Mouse (Mus musculus) mouse embryonic stem cell (cell line): ENCODE measurements around the gene Kcnmb1.

ENCODE experiments used
- in situ Hi-C, 2 experiments: fragments of 300-500 bp; cut with MboI; formaldehyde crosslinking; loops; 1 replicate in 1 of 2; 3 replicates in 1 of 2; pipeline ENCODE4 v1.14.3; 2019 to 2020; ENCODE audit warnings: low sequenced_read_pairs in 2 of 2, low pct_unique_long_range_greater_than_20kb in 1 of 2, mixed read lengths in 1 of 2; ENCODE audit not compliant: unreplicated experiment in 1 of 2

Gene Kcnmb1

GRCm38 (mm10) chr11:33939456-33940113 lies 23.2 kb upstream of the Kcnmb1 start:
- in situ Hi-C loops: no loop called here

- in situ Hi-C loops: no loop called here
Measured at GRCm38 (mm10) chr11:33943565-33943964, 19.2 kb upstream of the Kcnmb1 start.

- in situ Hi-C loops: no loop called here
Measured at GRCm38 (mm10) chr11:33944067-33944785, 18.6 kb upstream of the Kcnmb1 start.

- in situ Hi-C loops: no loop called here
Measured at GRCm38 (mm10) chr11:33944786-33945328, 18.0 kb upstream of the Kcnmb1 start.

GRCm38 (mm10) chr11:33946501-33946900 lies 16.3 kb upstream of the Kcnmb1 start:
- in situ Hi-C loops: no loop called here

- in situ Hi-C loops: no loop called here
Measured at GRCm38 (mm10) chr11:33951155-33951554, 11.7 kb upstream of the Kcnmb1 start.

GRCm38 (mm10) chr11:33951684-33952625 lies 10.9 kb upstream of the Kcnmb1 start:
- in situ Hi-C loops: no loop called here

- in situ Hi-C loops: no loop called here
Measured at GRCm38 (mm10) chr11:33955982-33956381, 6.8 kb upstream of the Kcnmb1 start.

- in situ Hi-C loops: no loop called here
Measured at GRCm38 (mm10) chr11:33956623-33957022, 6.2 kb upstream of the Kcnmb1 start.

- in situ Hi-C loops: no loop called here
Measured at GRCm38 (mm10) chr11:33957595-33957994, 5.2 kb upstream of the Kcnmb1 start.

- in situ Hi-C loops: no loop called here
Measured at GRCm38 (mm10) chr11:33958713-33959112, 4.1 kb upstream of the Kcnmb1 start.

- in situ Hi-C loops: no loop called here
Measured at GRCm38 (mm10) chr11:33962178-33962577, 635 bp upstream of the Kcnmb1 start.

- in situ Hi-C loops: no loop called here
Measured at GRCm38 (mm10) chr11:33965380-33965779, 2.6 kb downstream of the Kcnmb1 start.

- in situ Hi-C loops: no loop called here
Measured at GRCm38 (mm10) chr11:33967708-33968107, 4.9 kb downstream of the Kcnmb1 start.

- in situ Hi-C loops: no loop called here
Measured at GRCm38 (mm10) chr11:33969199-33969598, 6.4 kb downstream of the Kcnmb1 start.

- in situ Hi-C loops: no loop called here
Measured at GRCm38 (mm10) chr11:33972114-33972513, 9.3 kb downstream of the Kcnmb1 start.

- in situ Hi-C loops: no loop called here
Measured at GRCm38 (mm10) chr11:33974341-33975040, 11.7 kb downstream of the Kcnmb1 start.

- in situ Hi-C loops: no loop called here
Measured at GRCm38 (mm10) chr11:33975121-33975520, 12.3 kb downstream of the Kcnmb1 start.
